Mouse (Mus musculus) c-Kit-positive CD71-positive TER-119-positive erythroid progenitor cells, embryonic 14.5 days (primary cell): Measurements from ENCODE around the gene Hpn.

Source experiments
- DNase-seq: peaks from one replicate; pipeline ENCODE4 v3.0.0-alpha.2; 2013; ENCODE audit warnings: low spot score

Hpn gene

GRCm38 (mm10) chr7:31115182-31115581 is at the start of gene Hpn:
Gene Hpn (minus strand): TSS chr7:31115290.
- no peak for DNase-seq

GRCm38 (mm10) chr7:31164748-31165147 is 49.7 kb upstream of the Hpn start:
- no peak for DNase-seq

- DNase-seq: no peak
These were observed 48.8 kb upstream of the Hpn start for GRCm38 (mm10) chr7:31163666-31164577.

- DNase-seq: no peak
These were observed 47.2 kb upstream of the Hpn start for GRCm38 (mm10) chr7:31162324-31162723.

GRCm38 (mm10) chr7:31161831-31162230 is 46.7 kb upstream of the Hpn start:
- DNase-seq: no peak

GRCm38 (mm10) chr7:31161246-31161645 is 46.2 kb upstream of the Hpn start:
- DNase-seq: no peak

GRCm38 (mm10) chr7:31160763-31161162 is 45.7 kb upstream of the Hpn start:
- DNase-seq: no peak

GRCm38 (mm10) chr7:31156034-31156928 is 41.2 kb upstream of the Hpn start:
- no peak for DNase-seq

GRCm38 (mm10) chr7:31155296-31156033 is 40.4 kb upstream of the Hpn start, which contains the start of gene Gramd1a:
Gene Gramd1a (minus strand): TSS chr7:31155896.
- DNase-seq: no peak

GRCm38 (mm10) chr7:31153536-31154320 is 38.6 kb upstream of the Hpn start:
- no peak for DNase-seq

- no peak for DNase-seq
These were observed 36.5 kb upstream of the Hpn start for GRCm38 (mm10) chr7:31151301-31152241.

GRCm38 (mm10) chr7:31150566-31151300 is 35.6 kb upstream of the Hpn start:
- peak; percentile 53 for DNase-seq

GRCm38 (mm10) chr7:31149751-31150565 is 34.9 kb upstream of the Hpn start:
- DNase-seq: no peak

- DNase-seq: no peak
These were observed 34.2 kb upstream of the Hpn start for GRCm38 (mm10) chr7:31149271-31149670.

- peak; percentile 26 for DNase-seq
These were observed 33.7 kb upstream of the Hpn start for GRCm38 (mm10) chr7:31148756-31149155.

- no peak for DNase-seq
These were observed 33.0 kb upstream of the Hpn start for GRCm38 (mm10) chr7:31148086-31148485.

- DNase-seq: no peak
These were observed 30.6 kb upstream of the Hpn start for GRCm38 (mm10) chr7:31145596-31146160.

GRCm38 (mm10) chr7:31144886-31145285 is 29.8 kb upstream of the Hpn start:
- no peak for DNase-seq
